Mouse (Mus musculus): ENCODE results near the gene Clp1.
A peak's percentile ranks its signal among the peaks of the same experiment; 100 is the strongest.

Clp1 gene

DNA sequence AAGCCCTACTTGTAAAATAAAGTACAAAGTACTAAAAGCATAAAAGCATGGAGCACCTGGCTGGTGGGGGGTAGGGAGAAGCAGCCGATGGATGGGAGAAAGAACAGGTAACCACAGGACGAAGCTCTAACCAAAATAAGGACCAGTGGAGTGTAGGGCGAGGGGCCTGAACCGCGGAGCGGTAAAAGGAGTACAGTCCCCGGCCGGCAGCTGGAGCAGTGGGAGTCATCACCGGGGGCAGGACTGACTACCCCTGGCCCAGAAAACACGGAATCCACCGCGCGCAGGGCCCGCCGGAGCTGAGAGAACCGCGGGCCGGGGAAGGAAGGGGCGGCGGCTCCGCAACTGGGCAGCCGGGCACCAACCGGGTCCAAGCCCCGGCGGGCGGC is 12.7 kb downstream of the Clp1 start:
- no peak for DNase-seq (ENCODE audit: low spot score)

DNA sequence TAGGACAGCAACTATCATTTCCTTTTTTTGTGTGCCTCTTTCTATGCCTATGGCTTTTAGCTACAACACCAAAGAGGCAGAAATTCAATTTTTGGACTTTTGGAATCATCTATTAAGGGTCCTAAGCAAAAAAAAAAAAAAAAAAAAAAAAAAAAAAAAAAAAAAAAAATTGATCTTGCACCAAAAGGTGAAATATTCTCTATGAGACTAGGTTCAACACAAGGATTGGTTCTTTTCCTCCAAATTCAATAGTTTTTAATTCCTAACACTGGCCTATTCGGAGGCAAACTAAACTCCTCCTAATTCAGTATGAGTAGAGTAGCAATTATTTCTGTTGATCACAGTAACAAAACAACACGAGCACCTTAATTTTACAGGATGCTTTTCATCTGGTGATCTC is 15.3 kb downstream of the Clp1 start:
- DNase-seq (ENCODE audit: low spot score): no peak

- no peak for DNase-seq (ENCODE audit: low spot score)
Observed at GRCm38 (mm10) chr2:84707523-84707922, 19.6 kb downstream of the Clp1 start.

DNA sequence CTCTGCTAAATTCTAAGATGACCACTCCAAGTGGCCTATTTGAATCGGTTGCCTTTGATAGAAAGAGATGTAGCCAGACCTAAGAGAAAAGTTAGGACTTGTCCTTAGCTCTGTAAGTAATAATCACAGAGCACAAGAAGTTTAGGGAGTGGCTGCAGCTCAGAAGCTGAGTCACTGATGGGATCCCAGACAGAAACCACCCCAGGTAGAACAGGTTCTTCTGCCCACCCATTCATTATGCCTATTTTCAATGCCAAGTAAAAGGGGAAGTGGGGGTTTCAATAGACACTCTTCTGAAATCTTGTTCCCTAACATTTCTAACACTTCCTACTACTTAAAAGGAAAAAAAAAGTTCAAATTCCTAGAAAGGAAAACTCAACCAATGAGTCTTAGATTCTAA is 21.9 kb downstream of the Clp1 start:
- DNase-seq (ENCODE audit: low spot score): no peak

- DNase-seq (ENCODE audit: low spot score): no peak
Observed at GRCm38 (mm10) chr2:84704329-84704728, 22.8 kb downstream of the Clp1 start.

- DNase-seq (ENCODE audit: low spot score): no peak
Observed at GRCm38 (mm10) chr2:84703497-84703896, 23.7 kb downstream of the Clp1 start.

DNA sequence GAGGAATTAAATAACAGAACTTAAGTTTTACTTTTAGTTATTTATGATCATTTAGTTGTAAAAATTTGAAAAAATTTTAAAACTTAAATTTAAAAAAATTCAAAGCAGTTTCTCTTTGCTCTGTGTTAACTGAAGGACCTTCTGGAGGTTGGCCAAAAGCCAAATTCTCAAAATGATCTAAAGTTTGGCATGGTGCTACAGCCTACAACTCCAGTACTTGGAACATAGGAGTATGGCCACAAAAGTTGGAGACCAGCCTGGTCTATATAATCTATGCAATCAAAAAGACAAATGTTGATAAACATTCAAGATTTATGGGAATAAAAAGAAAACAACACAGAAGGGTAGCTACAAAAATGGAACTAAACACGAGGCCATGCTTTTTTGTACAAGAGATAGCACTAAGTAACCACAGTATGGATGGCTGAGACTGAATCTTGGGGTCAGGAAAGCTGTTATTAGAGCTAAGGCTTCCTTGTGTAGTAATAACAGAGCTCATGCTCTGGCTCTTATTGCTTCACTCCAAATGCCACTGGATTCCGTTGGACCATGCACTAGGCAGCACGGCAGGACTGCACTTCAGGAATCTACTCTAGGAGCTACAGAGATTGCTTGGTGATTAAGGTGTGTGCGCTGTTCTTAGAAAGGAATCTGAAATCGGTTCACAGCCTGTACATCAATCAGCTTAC is 32.0 kb downstream of the Clp1 start:
- no peak for DNase-seq (ENCODE audit: low spot score)

DNA sequence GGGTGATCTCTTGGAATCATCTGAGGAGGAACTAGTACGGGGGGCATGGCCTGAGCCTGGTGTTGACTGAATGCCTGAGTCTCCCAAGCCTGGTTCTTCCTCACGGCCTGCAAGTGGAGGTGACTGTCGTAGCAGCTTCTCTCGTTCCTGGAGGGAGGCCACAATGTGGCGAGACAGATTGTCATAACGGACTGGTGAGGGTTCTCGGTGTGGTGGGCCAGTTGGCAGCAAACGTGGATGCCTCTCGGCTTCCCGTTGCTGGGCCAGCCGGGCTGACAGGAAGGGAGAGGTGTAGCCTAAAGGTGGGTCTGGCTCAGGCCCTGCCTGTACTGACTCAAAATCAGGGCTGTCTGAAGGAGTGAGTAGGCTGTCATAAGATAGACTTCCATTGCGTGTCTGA is 37.1 kb downstream of the Clp1 start:
- no peak for DNase-seq (ENCODE audit: low spot score)

DNA sequence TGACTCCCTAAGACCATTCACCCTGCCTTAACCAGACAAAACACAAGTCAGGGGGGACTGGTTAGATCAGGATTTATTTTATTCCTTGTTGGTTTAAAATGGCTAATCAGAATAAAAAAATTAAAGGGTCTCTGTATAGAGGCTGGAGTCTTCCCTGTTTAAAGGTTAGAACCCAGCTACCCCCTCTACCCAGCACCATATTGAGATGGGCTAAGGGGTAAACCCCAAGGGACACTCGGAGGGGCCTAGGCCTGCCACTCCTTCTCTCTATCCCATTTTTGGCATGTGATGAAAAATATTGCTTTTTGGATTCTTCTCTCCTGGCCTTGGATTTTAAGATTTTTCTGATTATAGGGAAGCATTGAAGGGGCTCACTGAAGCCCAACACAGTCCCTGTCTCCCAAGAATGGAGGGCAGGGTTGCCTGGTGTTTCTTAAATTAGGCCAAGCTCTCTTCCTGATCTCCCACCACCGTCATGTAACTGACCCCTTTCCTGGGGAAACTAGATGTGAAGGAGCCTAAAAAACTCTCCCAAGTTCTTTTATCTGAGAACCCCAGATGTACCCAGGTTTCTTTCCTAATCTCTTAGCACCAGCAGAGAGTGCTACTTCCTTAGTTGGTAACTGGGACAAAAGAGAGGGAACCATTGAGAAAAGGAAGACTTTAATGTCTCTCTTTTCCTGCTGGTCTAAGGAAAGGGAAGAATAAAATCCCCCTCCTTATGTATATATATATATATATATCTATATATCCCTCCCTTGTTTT is 38.9 kb downstream of the Clp1 start:
- no peak for DNase-seq (ENCODE audit: low spot score)

- no peak for DNase-seq (ENCODE audit: low spot score)
Observed at GRCm38 (mm10) chr2:84682605-84683183, 44.5 kb downstream of the Clp1 start.

GRCm38 (mm10) chr2:84679016-84679415 is 48.1 kb downstream of the Clp1 start, which contains the start of gene Tmx2:
TSS of gene Tmx2 (minus strand) at chr2:84679140.
- no peak for DNase-seq (ENCODE audit: low spot score)

DNA sequence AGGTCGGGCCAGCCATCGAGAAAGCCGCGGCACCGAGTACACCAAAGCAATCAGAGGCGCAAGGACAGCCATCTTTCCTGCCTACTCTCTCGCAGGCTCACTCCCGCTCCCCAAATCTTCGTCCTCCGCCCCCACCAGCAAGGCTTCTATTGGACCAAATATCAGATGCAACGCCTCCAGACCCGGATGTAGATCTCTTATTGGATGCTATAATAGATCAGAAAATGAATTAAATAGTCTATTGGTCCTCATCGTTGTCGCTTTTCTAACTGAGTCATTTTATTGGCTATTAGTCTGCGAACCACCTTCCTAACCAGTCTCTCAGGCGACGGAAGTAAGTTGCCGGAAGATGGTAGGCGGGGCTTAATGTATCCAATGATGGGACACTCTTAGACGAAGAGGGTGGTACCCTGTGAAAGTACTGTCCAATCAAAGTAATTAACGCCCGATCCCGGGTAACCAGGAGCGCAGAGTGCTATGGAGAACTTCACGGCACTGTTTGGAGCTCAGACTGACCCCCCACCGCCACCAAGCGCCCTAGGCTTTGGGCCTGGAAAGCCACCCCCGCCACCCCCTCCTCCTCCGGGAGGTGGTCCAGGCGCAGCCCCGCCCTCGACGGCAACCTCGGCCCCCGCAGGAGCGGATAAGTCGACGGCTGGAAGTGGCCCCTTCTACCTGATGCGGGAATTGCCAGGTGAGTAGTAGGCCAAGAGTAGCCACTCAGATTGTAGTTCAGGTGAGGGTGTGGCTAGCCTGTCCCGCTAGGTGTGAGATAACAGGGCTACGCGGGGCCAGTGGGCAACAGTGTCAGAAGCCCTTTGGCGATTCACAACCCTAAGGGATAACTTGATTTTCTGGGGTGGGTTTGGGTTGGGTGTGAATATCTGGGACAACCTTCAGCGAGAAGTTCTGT is 48.9 kb downstream of the Clp1 start, which contains the start of the genes Gm28635 and Med19:
TSS of gene Gm28635 (minus strand) at position 74 of the 913 bp plus-strand sequence.
TSS of gene Med19 (plus strand) at position 435 of the 913 bp plus-strand sequence.
- DNase-seq (ENCODE audit: low spot score): peak; percentile 93

- no peak for DNase-seq (ENCODE audit: low spot score)
Observed at GRCm38 (mm10) chr2:84677270-84677967, 49.7 kb downstream of the Clp1 start.

Data from ovary, adult 18-20 months (tissue).